Mouse (Mus musculus) CH12.LX (cell line): ENCODE data around the gene Myt1l. TPM values are rescaled to one million over a fixed set of nuclear protein-coding genes. Genes with fewer than 3 reads are reported as not detected.
A peak's percentile ranks its signal among the peaks of the same experiment; 100 is the strongest.

Source experiments
- DNase-seq: peaks from one replicate; pipeline ENCODE4 v3.0.0-alpha.2; 2013; ENCODE audit errors: extremely low read depth
- H3K27ac ChIP-seq: 2 replicates; pipeline ENCODE4 v1.5.1; 2012; ENCODE audit warnings: low read depth, mild to moderate bottlenecking, control low read depth, moderate library complexity; ENCODE audit not compliant: insufficient read depth
- H3K27me3 ChIP-seq: replicated peaks from 2 replicates; pipeline ENCODE3; 2012; ENCODE audit warnings: inconsistent platforms
- H3K36me3 ChIP-seq, 2 experiments: replicated peaks in 1 of 2; 2 replicates each; pipeline versions ENCODE3 to v1.6.1; 2012; ENCODE audit warnings: inconsistent platforms in 1 of 2, low read length in 1 of 2, mild to moderate bottlenecking in 1 of 2, mixed read lengths in 1 of 2, moderate library complexity in 1 of 2; ENCODE audit not compliant: control insufficient read depth in 1 of 2, insufficient read depth in 1 of 2
- H3K4me1 ChIP-seq, 2 experiments: 2 replicates each; pipeline ENCODE4 v1.6.1; 2012; ENCODE audit warnings: inconsistent platforms in 1 of 2, moderate library complexity in 1 of 2; ENCODE audit not compliant: insufficient read depth in 2 of 2, control insufficient read depth in 1 of 2
- H3K4me2 ChIP-seq: 2 replicates; pipeline ENCODE4 v1.6.1; 2012; ENCODE audit warnings: low read depth, mild to moderate bottlenecking, control low read depth; ENCODE audit not compliant: poor library complexity, insufficient read depth, severe bottlenecking
- H3K4me3 ChIP-seq, 3 experiments: fragments of 150-350 bp in 1 of 3; sonication (generic) in 1 of 3; replicated peaks in 1 of 3; 2 replicates each; pipeline versions ENCODE3 to v1.5.1; 2011 to 2012; ENCODE audit warnings: low read depth in 2 of 3, low read length in 2 of 3, mild to moderate bottlenecking in 2 of 3, moderate library complexity in 2 of 3, control low read depth in 1 of 3, improper control_type of control experiment in 1 of 3, inconsistent platforms in 1 of 3, mixed read lengths in 1 of 3; ENCODE audit not compliant: poor library complexity in 1 of 3
- H3K79me2 ChIP-seq: replicated peaks from 2 replicates; pipeline ENCODE4 v1.6.1; 2012; ENCODE audit warnings: mild to moderate bottlenecking, moderate library complexity; ENCODE audit not compliant: control insufficient read depth, poor library complexity, insufficient read depth, severe bottlenecking; ENCODE audit errors: extremely low read depth
- H3K9ac ChIP-seq: 2 replicates; pipeline ENCODE4 v1.6.1; 2012; ENCODE audit warnings: low read depth, mild to moderate bottlenecking, control low read depth, moderate library complexity; ENCODE audit not compliant: insufficient read depth
- H3K9me3 ChIP-seq: replicated peaks from 2 replicates; pipeline ENCODE3; 2012; ENCODE audit warnings: low read length, inconsistent platforms, mixed read lengths
- CHD2 ChIP-seq: IDR thresholded peaks from 2 replicates; pipeline ENCODE4 v1.6.1; 2011; ENCODE audit warnings: low read length, improper control_type of control experiment
- CTCF ChIP-seq, 2 experiments: IDR thresholded peaks in 1 of 2; conservative IDR thresholded peaks in 1 of 2; 2 replicates each; pipeline ENCODE4 v1.5.1; 2011 to 2012; ENCODE audit warnings: low read depth in 2 of 2, low read length in 2 of 2, improper control_type of control experiment in 1 of 2, inconsistent platforms in 1 of 2, mild to moderate bottlenecking in 1 of 2, moderate library complexity in 1 of 2
- E2F4 ChIP-seq: IDR thresholded peaks from 2 replicates; pipeline ENCODE4 v1.6.1; 2011; ENCODE audit warnings: low read depth, low read length, improper control_type of control experiment; ENCODE audit not compliant: insufficient replicate concordance
- ELF1 ChIP-seq: IDR thresholded peaks from 2 replicates; pipeline ENCODE4 v1.6.1; 2014; ENCODE audit warnings: low read depth, mild to moderate bottlenecking, inconsistent platforms, low read length, improper control_type of control experiment
- EP300 ChIP-seq: IDR thresholded peaks from 2 replicates; pipeline ENCODE4 v1.6.1; 2011; ENCODE audit warnings: low read length, improper control_type of control experiment
- HCFC1 ChIP-seq: IDR thresholded peaks from 2 replicates; pipeline ENCODE4 v1.6.1; 2012; ENCODE audit warnings: low read depth, mild to moderate bottlenecking, inconsistent platforms, low read length, improper control_type of control experiment
- IRF4 ChIP-seq: IDR thresholded peaks from 2 replicates; pipeline ENCODE4 v1.6.1; 2014; ENCODE audit warnings: low read depth, mild to moderate bottlenecking, inconsistent platforms, low read length, improper control_type of control experiment
- KAT2A ChIP-seq: IDR thresholded peaks from 2 replicates; pipeline ENCODE4 v1.6.1; 2012; ENCODE audit warnings: low read length, improper control_type of control experiment, inconsistent platforms; ENCODE audit not compliant: insufficient replicate concordance
- MAX ChIP-seq: IDR thresholded peaks from 2 replicates; pipeline ENCODE4 v1.6.1; 2011; ENCODE audit warnings: low read length, improper control_type of control experiment
- MEF2A ChIP-seq: IDR thresholded peaks from 2 replicates; pipeline ENCODE4 v1.6.1; 2014; ENCODE audit warnings: low read depth, mild to moderate bottlenecking, inconsistent platforms, low read length, improper control_type of control experiment, borderline replicate concordance
- NRF1 ChIP-seq: IDR thresholded peaks from 2 replicates; pipeline ENCODE4 v1.6.1; 2014; ENCODE audit warnings: low read depth, mild to moderate bottlenecking, inconsistent platforms, low read length, improper control_type of control experiment, moderate library complexity
- PAX5 ChIP-seq: IDR thresholded peaks from 2 replicates; pipeline ENCODE4 v1.6.1; 2012; ENCODE audit warnings: low read length, inconsistent platforms, mixed read lengths
- POLR2AphosphoS2 ChIP-seq: IDR thresholded peaks from 2 replicates; pipeline ENCODE4 v1.6.1; 2011; ENCODE audit warnings: low read depth, low read length, improper control_type of control experiment
- RAD21 ChIP-seq: IDR thresholded peaks from 2 replicates; pipeline ENCODE4 v1.6.1; 2011; ENCODE audit warnings: low read depth, mild to moderate bottlenecking, low read length, improper control_type of control experiment, moderate library complexity
- SMC3 ChIP-seq: IDR thresholded peaks from 2 replicates; pipeline ENCODE4 v1.6.1; 2011; ENCODE audit warnings: low read depth, low read length, improper control_type of control experiment
- TBP ChIP-seq: conservative IDR thresholded peaks from 2 replicates; pipeline ENCODE4 v1.6.1; 2011; ENCODE audit warnings: low read depth, low read length, improper control_type of control experiment
- TCF12 ChIP-seq: IDR thresholded peaks from 2 replicates; pipeline ENCODE4 v1.6.1; 2014; ENCODE audit warnings: low read depth, mild to moderate bottlenecking, inconsistent platforms, low read length, improper control_type of control experiment
- UBTF ChIP-seq: IDR thresholded peaks from 2 replicates; pipeline ENCODE4 v1.6.1; 2012; ENCODE audit warnings: low read depth, mild to moderate bottlenecking, inconsistent platforms, low read length, improper control_type of control experiment, moderate library complexity
- USF2 ChIP-seq: conservative IDR thresholded peaks from 2 replicates; pipeline ENCODE4 v1.6.1; 2011; ENCODE audit warnings: low read depth, low read length, improper control_type of control experiment
- ZC3H11A ChIP-seq: IDR thresholded peaks from 2 replicates; pipeline ENCODE4 v1.6.1; 2012; ENCODE audit warnings: low read depth, mild to moderate bottlenecking, inconsistent platforms, low read length, improper control_type of control experiment
- dilution Hi-C: fragments of 300-500 bp; cut with MboI; formaldehyde crosslinking; loops from 2 replicates; pipeline ENCODE4 v1.14.3; 2020; ENCODE audit warnings: low sequenced_read_pairs; ENCODE audit not compliant: extremely low pct_unique_long_range_greater_than_20kb, extremely low pct_ligation_motif_present
- in situ Hi-C: fragments of 300-500 bp; cut with MboI; formaldehyde crosslinking; loops from 3 replicates; pipeline ENCODE4 v1.14.3; 2019; ENCODE audit warnings: low sequenced_read_pairs, low pct_ligation_motif_present, low pct_unique_long_range_greater_than_20kb, mixed read lengths
- polyA plus RNA-seq: library from polyadenylated mRNA; unstranded; fragments of >175 nt; gene quantifications from 2 replicates; pipeline ENCODE4 v1.2.1, GENCODE M21; 2012; ENCODE audit warnings: low read depth; ENCODE audit not compliant: insufficient read length
- total RNA-seq, 2 experiments: library from RNA; depleted of rRNA; stranded (reverse); fragments of 300-350 nt in 1 of 2; fragments of >200 nt in 1 of 2; gene quantifications; 2 replicates each; pipeline ENCODE4 v1.2.3; 2012 to 2014

The Myt1l gene
- total and polyA plus RNA-seq, 3 experiments = 0.31 to 1.1 TPM; not detected in 1

GRCm38 (mm10) chr12:29904101-29904874 lies 376.1 kb downstream of the Myt1l start:
- dilution Hi-C loops = no loop called here
- H3K27me3 ChIP-seq = no peaks in the 10 kb centered on the region
- H3K4me2 ChIP-seq = no peak overlapping the region
- no peaks in the 10 kb centered on the region for H3K79me2 ChIP-seq
- no peak overlapping the region for H3K27ac ChIP-seq
- H3K36me3 ChIP-seq = no peaks in the 10 kb centered on the region
- TF ChIP-seq USF2 = no peak
- DNase-seq = no peak
- in situ Hi-C loops = loop anchor here (25.0 kb wide), 1 partner anchor 458 kb away; the partner anchor contains the start of gene Sntg2
- no peak overlapping the region for H3K9ac ChIP-seq
- H3K4me3 ChIP-seq = no peak overlapping the region
- H3K9me3 ChIP-seq = no peaks in the 10 kb centered on the region
- H3K4me1 ChIP-seq = no peaks in the 10 kb centered on the region

DNA sequence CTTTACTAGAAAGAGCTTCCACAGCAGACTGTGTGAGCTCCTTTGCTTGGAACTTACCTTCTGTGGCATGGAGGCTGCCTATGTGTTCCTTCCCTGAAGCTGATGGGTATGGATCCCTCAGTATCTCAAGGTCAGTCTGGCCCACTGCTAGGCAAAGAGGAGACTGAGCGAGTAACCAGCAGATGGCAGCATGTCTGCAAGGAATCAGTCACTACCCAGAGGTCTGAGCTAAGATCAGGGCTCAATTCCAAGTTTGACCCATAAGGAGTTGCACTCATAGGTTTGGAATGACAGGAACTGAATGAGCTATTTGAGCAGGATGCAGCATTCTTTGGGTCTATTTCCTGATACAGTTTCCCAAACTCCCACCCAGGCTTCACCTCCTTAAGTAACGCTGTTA lies 378.9 kb downstream of the Myt1l start:
- Histone ChIP-seq H3K27me3 (no peaks in the 10 kb centered on the region), H3K4me2 (no peak overlapping the region), H3K4me1 (no peaks in the 10 kb centered on the region), H3K79me2 (no peaks in the 10 kb centered on the region), H3K9me3 (no peaks in the 10 kb centered on the region), H3K36me3 (no peaks in the 10 kb centered on the region), H3K9ac (no peak overlapping the region), H3K4me3 (no peak overlapping the region), H3K27ac (no peak overlapping the region)
- TF ChIP-seq RAD21 (peak; percentile 59), CTCF (conservative IDR thresholded peaks at IDR 0.05 in 1 of 2, IDR thresholded peaks at IDR 0.05 in 1 of 2; ENCODE audit: low read depth in 2 of 2, low read length in 2 of 2) (peak; percentile 41 to 70; a peak in 3 of 4 replicates), SMC3 (peak; percentile 52), IRF4 (no peak)
- peak; percentile 31 for DNase-seq
- dilution Hi-C loops (no loop called here), in situ Hi-C loops (loop anchor here (5.0 to 25.0 kb wide), 2 partner anchors 130 to 455 kb away; partner anchors contain the start of gene Sntg2)

GRCm38 (mm10) chr12:29916139-29916538 lies 388.0 kb downstream of the Myt1l start:
- Histone ChIP-seq H3K4me1 (0 out of 4 replicates have a peak, but pooled peaks cover 0 to 2% of the 10 kb centered on the region in 2 experiments), H3K9me3 (peaks cover 3% of the 10 kb centered on the region), H3K4me3 (no peak overlapping the region), H3K79me2 (no peaks in the 10 kb centered on the region), H3K9ac (no peak overlapping the region), H3K27ac (no peak overlapping the region), H3K4me2 (no peak overlapping the region), H3K36me3 (no peaks in the 10 kb centered on the region), H3K27me3 (no peaks in the 10 kb centered on the region)
- TF ChIP-seq ZC3H11A = no peak
- no peak for TF ChIP-seq TBP
- TF ChIP-seq CHD2 = no peak
- no peak for TF ChIP-seq KAT2A
- no peak for TF ChIP-seq EP300
- no peak for TF ChIP-seq TCF12
- no peak for TF ChIP-seq MEF2A
- no peak for TF ChIP-seq NRF1
- TF ChIP-seq POLR2AphosphoS2 = no peak
- TF ChIP-seq ELF1 = no peak
- no peak for TF ChIP-seq PAX5
- no peak for TF ChIP-seq MAX
- no peak for TF ChIP-seq CTCF (conservative IDR thresholded peaks at IDR 0.05 in 1 of 2, IDR thresholded peaks at IDR 0.05 in 1 of 2; ENCODE audit: low read depth in 2 of 2, low read length in 2 of 2)
- TF ChIP-seq RAD21 = no peak
- TF ChIP-seq HCFC1 = no peak
- no peak for TF ChIP-seq E2F4
- no peak for TF ChIP-seq UBTF
- no peak for DNase-seq
- dilution Hi-C loops (no loop called here), in situ Hi-C loops (loop anchor here (25.0 kb wide), 1 partner anchor 446 kb away; the partner anchor contains the start of gene Sntg2)
